Mouse (Mus musculus) spleen, postnatal 10 days (tissue): ENCODE measurements at regions not wholly inside any gene's neighbourhood (a gene's known extent, or its start where the extent isn't known, plus 50 kb on each side); places are given as distances from the start of the nearest gene placed in this dataset.
A peak's percentile ranks its signal among the peaks of the same experiment; 100 is the strongest.

Experiments used
- DNase-seq, 2 experiments: peaks; one replicate each; pipeline ENCODE4 v3.0.0; 2021 to 2022; ENCODE audit warnings: low spot score in 2 of 2

GRCm38 (mm10) chr16:65916831-65917230, 101.8 kb downstream of the Vgll3 start:
- no peak for DNase-seq

- DNase-seq: no peak
These were observed 110.9 kb downstream of the Vgll3 start for GRCm38 (mm10) chr16:65925986-65926385.

GRCm38 (mm10) chr16:65963829-65964228, 148.8 kb downstream of the Vgll3 start:
- DNase-seq: no peak

- no peak for DNase-seq
These were observed 149.2 kb downstream of the Vgll3 start for GRCm38 (mm10) chr16:65964260-65964659.

- no peak for DNase-seq
These were observed 162.0 kb downstream of the Vgll3 start for GRCm38 (mm10) chr16:65977075-65977474.

- DNase-seq: no peak
These were observed 172.1 kb downstream of the Vgll3 start for GRCm38 (mm10) chr16:65987186-65987585.

GRCm38 (mm10) chr16:65999343-65999742, 184.3 kb downstream of the Vgll3 start:
- no peak for DNase-seq

GRCm38 (mm10) chr16:66000728-66001273, 185.7 kb downstream of the Vgll3 start:
- DNase-seq: no peak

GRCm38 (mm10) chr16:66004689-66005088, 189.6 kb downstream of the Vgll3 start:
- no peak for DNase-seq

- DNase-seq: peak in 1 of 2 experiments; percentile 17
These were observed 191.0 kb downstream of the Vgll3 start for GRCm38 (mm10) chr16:66005954-66006580.

GRCm38 (mm10) chr16:66013608-66014007, 198.6 kb downstream of the Vgll3 start:
- no peak for DNase-seq

GRCm38 (mm10) chr16:66014861-66015602, 200.0 kb downstream of the Vgll3 start:
- no peak for DNase-seq

GRCm38 (mm10) chr16:66017040-66017439, 202.0 kb downstream of the Vgll3 start:
- no peak for DNase-seq

- DNase-seq: no peak
These were observed 208.3 kb downstream of the Vgll3 start for GRCm38 (mm10) chr16:66023397-66023796.
